Mouse (Mus musculus) erythroblast, embryonic 14.5 days (primary cell): ENCODE data around the gene Fam222a.

Source experiments
- GATA1 ChIP-seq: IDR thresholded peaks from 2 replicates; pipeline ENCODE4 v1.6.1; 2012; ENCODE audit warnings: low read length, inconsistent platforms, mixed read lengths
- TAL1 ChIP-seq: IDR thresholded peaks from 3 replicates; pipeline ENCODE4 v1.6.1; 2012; ENCODE audit warnings: low read length, inconsistent platforms, mixed read lengths

DNA sequence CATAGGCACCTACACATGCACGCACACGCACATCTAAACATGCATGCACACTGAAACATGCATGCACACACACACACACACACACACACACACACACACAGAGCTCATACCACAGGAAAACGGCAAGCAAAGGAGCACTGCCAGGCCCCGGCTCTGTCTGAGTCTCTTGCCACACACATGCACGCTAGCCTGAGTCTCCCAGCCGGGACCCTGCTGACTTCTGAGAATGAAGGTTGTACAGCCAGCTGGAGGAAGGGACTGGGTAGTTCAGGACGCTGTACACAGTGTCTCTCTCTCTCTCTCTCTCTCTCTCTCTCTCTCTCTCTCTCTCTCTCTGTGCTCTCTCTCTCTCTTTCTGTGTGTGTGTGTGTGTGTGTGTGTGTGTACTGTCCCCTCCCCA is 17.4 kb upstream of the Fam222a start:
- TF ChIP-seq TAL1 (no peak), GATA1 (no peak)
